Mouse (Mus musculus): ENCODE measurements at regions not wholly inside any gene's neighbourhood (a gene's known extent, or its start where the extent isn't known, plus 50 kb on each side); places are given as distances from the start of the nearest gene placed in this dataset.

DNA sequence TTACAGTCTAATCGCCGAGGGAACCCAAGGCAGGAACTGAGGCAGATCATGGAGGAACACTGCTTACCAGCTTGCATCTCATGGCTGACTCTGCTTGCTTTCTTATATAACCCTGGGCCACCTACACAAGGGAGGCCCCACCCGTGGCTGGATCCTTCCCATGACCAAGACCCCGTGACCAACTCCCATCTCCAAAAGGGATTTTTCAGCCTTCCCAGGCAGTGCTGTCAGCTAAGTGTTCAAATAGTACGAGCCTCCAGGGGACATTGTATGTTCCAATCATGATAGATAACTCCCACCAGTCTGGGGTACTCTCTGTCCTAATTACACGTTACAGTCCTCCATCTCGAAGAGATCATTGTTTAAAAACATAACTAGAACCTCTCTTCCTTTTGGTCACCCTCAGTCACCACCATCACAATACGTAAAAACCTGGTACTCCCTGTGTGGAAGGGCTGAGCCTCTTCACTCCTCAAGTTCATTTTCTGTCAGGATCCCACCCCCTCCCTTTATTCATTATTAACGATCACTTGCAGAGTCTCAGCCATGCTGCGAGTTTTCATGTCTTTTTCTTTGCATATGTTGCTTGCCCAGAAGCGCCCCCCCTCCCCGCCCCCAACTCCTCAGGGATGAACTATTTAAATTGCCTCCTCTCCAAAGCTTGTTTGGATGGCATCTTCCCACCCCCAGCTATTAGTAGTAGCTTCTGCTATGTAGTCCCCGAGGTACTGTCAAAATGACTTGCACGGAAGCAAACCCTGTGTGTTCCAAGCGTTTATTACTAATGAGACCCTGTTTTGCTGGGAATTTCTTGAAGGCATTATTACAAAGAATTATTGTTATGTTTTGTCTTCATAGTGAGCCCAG lies 406.2 kb upstream of the Mmadhc start:
- no peak for DNase-seq (ENCODE audit: low spot score)

DNA sequence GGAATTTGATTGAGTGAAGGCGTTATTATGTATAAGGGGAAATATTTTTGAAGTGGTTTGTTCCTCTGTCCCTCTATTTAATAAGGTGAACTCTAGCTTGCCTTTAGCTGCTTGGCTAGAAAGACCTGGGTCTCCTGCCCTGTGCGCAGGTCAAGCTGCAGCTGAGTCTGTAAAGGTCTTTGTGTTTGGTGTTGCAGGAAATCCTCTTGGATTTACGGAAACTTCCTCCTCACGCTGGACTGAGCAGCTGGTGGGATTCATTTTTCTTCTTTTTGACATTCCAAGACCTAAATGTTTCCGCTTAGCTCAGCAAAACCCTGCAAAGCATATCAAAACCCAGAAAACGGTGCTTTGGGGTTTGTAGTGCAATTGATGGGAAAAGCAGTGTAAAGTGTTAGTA lies 402.2 kb upstream of the Mmadhc start:
- no peak for DNase-seq (ENCODE audit: low spot score)

DNA sequence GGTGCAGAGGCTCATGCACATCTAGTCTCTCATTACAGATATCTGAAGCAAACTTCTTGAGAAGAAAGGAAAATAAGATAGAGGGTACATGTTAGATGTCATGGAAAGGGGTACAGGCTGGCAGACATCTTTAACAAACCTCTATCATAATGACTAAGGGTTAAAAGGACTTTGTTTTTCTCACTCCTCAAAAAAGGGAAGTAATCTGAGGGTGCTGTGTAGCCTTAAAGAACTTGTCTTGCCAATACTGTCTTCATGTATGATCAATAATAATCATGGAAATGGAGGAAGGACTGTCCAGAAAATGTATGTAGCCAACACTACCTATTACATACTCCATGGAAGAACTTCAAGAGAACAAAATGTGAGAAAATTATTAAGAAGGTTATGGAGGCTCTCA lies 400.0 kb upstream of the Mmadhc start:
- no peak for DNase-seq (ENCODE audit: low spot score)

DNA sequence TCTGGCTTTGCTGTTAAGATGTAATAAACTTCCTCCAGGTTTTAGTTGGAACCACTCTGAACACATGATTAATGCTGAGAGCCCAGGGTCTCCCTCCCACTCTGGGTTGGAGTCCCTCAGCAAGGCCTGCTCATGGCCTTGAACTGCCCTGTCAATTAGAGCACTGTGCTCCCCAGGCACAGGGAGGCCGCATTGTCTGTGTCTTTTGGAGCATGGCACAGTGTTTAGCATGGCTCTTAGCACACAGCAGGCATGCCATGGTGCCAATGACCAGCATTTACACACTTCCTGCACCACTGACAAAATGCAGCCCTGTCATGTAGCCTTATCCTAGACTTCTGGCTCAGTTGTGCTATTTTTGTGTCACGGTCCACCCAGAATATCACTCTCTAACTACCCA lies 398.2 kb upstream of the Mmadhc start:
- no peak for DNase-seq (ENCODE audit: low spot score)

DNA sequence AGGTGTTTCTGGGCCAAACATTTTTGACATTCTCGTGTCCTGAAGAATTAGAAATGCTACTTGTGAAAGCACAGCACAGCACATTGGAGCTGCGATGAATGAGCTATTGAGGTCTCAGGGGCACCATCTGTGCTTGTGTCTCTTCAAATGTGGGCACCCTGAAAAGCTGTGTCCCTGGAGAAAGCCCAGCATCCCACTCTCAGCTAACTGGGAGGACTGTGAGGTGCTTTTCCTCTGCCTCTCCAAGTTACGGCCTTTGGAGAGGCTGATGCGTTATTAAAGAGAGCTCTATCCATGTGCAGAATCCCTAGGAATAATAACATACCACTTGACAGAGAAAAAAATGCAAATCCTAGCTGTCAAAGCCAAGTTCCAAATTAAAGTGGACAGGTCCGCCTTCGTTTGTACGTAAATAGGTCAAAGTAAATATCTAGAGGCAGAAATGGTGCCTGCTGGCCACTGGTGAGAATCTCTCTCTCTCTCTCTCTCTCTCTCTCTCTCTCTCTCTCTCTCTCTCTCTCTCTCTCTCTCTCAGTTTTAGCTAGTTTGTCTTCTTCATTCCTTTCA lies 397.3 kb upstream of the Mmadhc start:
- no peak for DNase-seq (ENCODE audit: low spot score)

DNA sequence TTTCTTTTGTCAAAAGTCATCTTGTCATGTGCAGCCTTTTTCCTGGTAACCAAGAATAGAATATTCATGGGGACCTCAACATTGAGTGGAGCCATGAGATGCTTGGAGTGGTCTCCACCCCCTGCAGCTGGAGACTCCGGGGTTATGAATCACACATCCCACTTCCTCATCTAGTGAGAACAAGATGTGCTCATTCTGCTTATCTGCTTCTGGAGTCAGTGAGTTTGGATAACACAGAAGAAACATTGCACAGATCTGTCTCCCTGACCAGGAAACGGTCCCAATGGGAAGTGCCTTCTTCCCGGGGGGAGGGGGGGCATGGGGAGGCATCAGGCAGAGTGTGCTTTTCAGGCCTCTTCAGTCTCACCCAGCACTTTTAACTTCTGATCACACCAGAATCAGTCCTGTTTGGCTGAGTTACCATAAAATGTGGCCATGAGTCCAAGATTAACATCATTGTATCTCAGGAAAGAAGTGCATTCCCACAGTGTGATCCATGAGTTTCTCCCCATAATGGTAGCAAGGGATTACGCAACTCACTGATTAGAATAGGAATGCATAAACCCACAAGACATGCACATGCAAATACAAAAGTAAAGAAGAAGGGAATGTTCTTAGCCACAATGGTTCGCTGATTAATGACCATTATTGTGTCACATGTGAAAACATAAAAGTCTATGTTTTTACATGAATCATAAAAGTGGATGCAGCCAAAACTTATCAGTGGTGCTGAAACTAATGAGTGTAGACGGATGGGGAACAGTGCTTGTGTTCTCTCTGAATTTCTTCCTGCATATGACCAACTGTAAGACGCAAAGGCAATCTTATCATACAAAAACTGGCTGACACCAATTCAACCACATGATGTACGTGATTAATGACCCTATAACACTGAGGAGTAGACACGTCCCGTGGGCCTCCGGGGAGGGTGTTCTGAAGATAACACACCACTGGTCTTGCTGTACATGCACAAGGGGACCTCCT lies 393.8 kb upstream of the Mmadhc start:
- DNase-seq (ENCODE audit: low spot score) = peak; percentile 82

DNA sequence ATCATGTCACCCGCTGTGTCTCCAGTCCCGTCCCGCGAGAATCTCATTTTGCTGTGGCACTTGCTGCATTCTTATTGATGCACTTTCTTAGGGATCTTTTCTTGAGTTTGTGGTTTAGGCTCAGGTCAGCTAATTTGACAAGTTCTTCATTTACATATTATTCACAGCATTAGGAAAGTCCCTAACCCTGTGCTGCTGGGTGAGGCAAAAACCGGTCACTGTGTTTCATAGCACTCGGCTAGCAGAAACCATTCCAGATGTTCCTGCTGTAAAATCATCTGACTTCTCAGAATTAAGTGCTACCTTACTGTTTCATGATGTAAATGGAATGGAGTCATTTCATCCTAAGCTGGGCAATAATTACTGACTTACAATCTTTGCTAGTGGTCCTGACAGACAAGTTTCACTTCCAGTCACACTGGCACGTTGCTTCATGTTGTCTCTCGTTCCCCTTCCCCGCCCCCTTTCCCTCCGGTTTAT lies 391.1 kb upstream of the Mmadhc start:
- DNase-seq (ENCODE audit: low spot score) = no peak

DNA sequence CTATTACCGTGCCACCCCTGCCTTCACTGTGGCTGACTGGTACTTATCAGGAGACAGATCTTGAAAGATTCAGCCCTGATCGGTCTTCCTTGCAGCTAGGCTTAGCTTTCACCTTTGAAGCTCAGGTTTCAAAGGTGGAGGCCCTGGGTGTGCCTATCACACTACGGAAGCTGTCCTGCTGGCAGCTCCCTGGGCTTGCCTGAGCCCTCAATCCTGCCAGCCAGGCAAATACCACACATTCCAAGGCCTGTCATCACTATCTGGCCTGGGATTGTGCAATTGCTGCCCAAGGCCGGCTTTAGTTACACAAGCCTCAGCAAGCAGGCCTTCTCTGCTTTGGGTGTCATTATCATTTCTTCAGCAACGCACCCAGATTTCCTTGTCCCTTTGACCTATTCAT lies 390.6 kb upstream of the Mmadhc start:
- DNase-seq (ENCODE audit: low spot score) = peak; percentile 28

DNA sequence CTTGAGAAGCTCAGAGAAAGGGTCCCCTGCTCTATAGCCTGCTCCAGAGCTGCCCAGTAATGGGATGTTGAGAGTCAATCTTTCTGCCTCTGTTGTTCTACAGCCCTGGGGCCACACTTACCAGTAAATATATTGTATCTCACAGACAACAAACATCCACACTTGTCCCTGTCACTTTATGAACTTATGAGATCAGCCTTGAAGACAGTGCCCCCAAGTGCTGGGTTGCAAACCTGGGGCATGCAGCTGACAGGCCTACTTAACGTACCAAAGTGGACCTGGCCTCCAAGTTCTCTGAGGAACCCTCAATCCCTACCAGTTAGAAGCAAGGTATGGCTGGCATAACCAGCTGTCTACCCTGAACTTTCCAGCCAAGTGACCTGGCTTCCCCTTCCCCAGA lies 380.9 kb upstream of the Mmadhc start:
- no peak for DNase-seq (ENCODE audit: low spot score)

DNA sequence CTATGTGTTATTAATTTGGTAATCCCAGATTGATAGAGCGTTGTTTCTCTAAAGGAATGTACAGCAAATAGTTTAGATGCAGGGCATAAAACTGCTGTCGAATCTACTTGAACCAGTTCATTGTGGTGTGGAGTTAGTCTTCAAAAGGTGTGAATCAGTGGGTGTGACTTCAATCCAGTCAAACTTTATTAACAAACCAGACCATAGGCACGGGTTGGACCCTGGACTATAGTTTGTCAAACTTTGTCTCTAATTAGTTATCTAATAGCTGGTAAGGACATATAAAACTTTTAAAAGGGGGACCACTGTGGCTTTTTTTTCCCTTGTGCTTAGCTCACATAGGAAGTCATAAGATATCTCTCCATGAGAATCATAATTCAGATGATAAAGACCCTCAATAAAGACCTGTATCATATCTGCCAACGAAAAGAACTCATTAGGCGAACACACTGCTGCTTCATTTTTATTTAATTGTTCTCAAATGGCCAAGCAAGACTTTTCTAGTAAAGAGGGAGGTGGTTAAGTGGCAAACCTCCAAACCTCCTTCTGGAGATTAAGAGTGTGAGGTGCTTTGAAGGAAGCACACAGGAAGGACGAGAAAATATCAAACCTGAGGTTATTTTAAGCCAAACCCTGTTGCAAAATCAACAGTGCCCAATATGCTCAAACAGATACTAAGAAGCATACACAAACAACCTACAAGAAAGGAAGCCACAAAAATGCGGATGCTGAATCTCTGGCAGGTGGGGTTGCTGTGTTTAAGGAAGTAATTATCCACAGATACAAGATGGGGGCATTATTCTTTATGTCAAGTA lies 379.3 kb upstream of the Mmadhc start:
- DNase-seq (ENCODE audit: low spot score) = no peak

DNA sequence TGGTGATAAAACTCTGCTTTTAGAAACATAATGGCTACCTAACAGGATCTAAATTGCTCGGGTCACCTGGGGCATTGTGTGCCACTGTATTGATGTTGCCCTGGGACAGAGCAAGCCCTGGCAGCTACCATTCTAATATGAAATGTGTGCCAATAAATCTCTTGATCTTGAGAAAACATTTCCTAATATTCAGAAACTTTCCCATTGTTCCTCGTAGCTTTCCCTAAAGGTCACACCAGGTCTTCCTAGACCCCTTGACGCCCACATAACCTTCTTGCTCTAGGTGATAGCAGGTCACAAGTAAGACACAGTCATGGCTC lies 378.2 kb upstream of the Mmadhc start:
- DNase-seq (ENCODE audit: low spot score) = no peak

DNA sequence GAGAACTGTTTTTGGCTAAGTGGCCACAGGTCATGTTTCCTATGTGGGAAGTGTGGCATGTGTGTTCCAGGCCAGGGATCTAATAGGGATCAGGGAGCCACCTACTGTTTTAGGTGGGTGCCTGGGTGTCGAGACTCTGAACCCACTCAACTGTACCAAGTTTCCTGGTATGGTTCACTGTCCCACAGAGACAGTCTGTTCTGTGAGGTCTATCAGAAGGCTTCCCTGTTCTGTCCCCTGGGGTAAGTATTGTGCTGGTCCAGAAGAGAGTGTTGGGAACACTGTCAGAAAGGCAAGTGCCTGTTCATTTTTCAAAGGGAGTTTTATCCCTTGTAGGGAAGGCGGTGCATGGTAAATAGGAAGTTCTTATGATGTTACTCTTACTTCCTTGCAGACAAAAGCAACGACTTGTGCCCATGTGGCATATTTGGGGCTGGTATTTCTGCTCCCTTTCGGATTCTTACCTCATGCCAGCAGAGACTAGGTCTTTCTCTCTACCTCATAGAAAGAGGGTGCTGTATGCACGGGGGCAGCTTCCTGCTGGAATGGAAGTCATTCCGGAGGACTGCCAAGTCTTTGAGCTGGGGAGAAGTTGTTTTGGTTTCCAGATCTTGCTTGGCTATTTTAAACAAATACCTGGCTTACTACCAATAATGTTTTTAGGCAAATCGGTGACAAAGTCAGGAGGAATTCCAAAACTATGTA lies 377.7 kb upstream of the Mmadhc start:
- peak; percentile 36 for DNase-seq (ENCODE audit: low spot score)

DNA sequence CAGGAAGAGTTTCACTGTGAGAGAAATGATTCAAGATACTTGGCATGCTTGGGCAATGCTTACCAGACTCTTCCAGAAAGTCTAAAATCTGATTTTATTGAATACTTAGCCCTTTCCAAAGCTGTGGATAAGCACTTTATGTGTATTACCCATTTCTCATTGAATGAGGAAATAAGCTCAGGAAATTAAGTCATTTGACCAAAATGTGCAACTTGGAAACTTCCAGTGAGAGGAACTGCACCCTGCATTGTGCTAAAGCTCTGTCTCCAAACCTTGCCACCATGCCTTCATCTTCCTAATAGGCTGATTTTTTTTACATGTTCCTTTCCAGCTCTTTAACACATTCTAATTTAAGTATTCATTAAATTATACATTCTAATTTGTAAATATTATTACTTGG lies 372.7 kb upstream of the Mmadhc start:
- DNase-seq (ENCODE audit: low spot score) = peak; percentile 33

DNA sequence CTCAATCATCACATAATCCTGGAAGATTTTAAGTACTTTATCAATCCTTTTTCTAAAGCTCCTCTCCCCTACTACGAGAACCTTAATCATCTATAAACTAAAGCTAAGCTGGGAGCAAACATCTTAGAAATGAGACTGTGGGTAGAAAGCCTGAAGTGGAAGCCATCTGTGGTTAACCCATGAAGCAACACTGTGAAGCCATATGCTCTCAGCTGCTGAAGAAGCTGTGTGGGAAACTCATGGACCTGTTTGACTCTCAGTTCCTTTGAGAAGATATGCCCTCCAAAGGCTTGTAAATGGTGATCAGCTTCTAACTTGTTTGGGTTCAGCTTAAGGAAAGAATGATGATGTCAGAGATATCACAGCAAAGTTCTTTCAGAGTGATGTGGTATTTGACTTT lies 372.2 kb upstream of the Mmadhc start:
- no peak for DNase-seq (ENCODE audit: low spot score)

DNA sequence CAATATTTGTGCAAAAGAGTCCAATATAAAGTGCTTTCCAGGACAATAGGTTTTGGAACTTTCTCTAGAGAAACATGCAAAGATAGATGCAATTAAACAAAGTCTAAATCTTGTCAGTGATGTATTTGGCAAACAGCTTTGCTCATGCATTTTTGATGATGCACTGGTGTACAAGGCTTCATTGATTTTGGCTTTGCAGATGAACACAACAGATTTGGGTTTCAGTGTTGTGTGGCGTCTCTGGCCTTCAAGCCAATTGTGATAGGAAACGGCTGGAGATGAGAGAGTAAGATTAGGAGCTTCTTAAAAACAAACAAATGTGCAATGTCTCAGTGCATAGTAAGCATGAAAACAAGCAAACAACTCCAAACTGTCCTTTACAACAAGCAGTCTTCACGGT lies 370.6 kb upstream of the Mmadhc start:
- no peak for DNase-seq (ENCODE audit: low spot score)

DNA sequence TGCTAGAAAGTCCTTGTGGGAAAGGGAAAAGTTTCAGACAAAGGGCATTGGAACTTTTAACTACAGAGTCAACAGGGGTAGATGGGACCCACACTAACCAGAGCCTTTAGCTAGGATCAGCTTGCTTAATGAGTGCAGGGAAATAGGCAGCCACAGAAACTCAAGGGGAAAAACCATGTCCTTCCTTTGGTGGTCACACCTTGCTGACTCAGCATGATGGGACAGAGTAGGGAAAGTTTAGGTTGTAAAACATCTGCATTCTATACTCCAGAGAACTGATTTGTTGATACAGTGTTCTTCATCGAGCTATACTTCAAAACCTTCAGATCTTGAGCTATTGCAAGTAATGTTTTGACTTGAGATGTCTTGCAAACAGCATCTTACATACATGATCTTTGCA lies 365.9 kb upstream of the Mmadhc start:
- no peak for DNase-seq (ENCODE audit: low spot score)

DNA sequence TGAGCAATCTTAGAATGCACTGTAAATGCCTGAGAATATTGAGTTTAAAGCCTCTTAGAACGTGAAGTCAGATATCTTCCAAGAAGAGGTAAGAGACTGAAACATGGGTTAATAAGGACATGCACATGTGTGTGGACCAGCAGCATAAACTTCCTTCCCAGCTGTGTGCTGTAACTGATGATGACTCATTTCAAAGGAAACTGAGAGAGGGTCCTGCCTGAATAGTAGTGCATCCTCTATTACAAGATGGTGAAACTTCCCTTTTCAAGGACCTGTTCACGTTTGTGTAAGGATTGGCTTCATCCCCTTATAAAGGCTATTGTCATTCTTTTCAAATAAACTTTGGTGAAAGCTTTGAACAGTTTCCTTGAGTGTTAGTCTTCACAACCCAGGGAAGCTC lies 363.4 kb upstream of the Mmadhc start:
- DNase-seq (ENCODE audit: low spot score) = no peak

DNA sequence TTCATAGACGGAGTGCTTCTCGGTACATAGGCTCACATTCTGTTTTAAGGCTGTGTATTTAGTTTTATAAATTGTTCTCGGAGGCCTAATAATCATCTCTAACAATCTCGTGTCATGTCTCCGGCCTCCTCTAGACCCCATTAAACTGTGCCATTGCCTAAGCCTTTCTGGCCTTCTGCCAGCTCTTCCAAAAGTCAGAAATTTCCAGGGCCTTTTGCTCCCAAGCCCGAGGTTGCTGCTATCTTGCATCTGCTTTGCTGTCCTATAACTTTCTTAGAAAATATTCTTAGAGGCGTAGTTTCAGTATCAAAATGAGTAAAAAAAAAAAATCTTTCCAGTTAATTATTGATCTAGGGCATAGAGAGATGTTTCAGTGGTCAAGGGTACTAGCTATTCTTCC lies 361.2 kb upstream of the Mmadhc start:
- DNase-seq (ENCODE audit: low spot score) = no peak

DNA sequence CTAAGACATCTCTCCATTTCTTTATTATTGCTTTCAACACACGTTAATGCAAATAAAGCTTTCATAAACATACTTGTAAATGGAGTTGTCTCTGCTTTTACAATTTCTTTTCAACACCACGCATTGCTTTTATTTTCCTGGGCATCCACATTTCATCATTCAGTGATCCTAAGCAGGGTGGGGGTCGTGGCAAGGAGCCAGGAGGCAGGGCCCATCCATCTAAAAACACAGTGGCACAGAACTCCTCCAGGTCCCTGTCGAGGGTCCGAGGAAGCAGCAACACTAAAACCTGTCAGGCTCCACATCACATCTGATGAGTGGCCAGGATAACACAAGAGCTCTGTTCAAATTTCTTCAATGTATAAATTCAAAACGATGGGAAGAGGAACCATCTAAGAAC lies 359.8 kb upstream of the Mmadhc start:
- no peak for DNase-seq (ENCODE audit: low spot score)

DNA sequence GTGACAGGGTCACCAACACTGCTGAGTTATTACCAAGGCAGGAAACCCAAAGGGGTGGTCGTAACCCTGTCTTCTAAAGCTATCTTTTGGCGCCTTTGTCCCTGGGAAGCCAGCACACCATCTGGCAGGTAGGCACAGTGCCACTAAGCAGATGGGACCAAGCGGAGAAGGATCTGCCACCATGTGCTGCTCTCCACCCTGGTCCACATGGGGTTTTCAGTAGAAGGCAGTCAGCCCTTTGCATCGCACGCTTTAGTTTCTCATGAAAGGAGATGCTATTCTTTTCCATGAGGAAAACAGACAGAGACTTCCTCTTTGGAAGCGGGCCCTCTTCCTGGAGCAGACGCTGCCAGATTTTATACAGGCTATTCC lies 358.3 kb upstream of the Mmadhc start:
- DNase-seq (ENCODE audit: low spot score) = peak; percentile 26

Data from heart, adult 8-10 months (tissue).